Mouse (Mus musculus): Measurements from ENCODE around the gene Tatdn3. TPM values are rescaled to one million over a fixed set of nuclear protein-coding genes. Genes with fewer than 3 reads are reported as not detected.
A peak's percentile ranks its signal among the peaks of the same experiment; 100 is the strongest.
"Not testable (repeated sequence)": the region's sequence is repeated elsewhere in the genome, so short reads cannot be mapped to it uniquely, and the experiment has no call there.

Tatdn3 gene
- polyA plus RNA-seq, 1 experiment from 2014 or later = 12.0 TPM

GRCm38 (mm10) chr1:191025016-191026012, 37.4 kb downstream of the Tatdn3 start:
- Histone ChIP-seq H3K9ac (replicated peaks; ENCODE audit: low read length) (peak overlapping the region; percentile 85), H3K4me2 (ENCODE audit: low read depth, low read length) (peak overlapping the region; percentile 94), H3K27ac (replicated peaks; ENCODE audit: low read depth, low read length) (0 out of 2 replicates have a peak overlapping the region, but pooled peaks have one; percentile 53), H3K4me1 (ENCODE audit: control insufficient read depth, insufficient read depth, low read length) (no peaks in the 10 kb centered on the region), H3K4me3 (ENCODE audit: low read depth, low read length) (peak overlapping the region; percentile 76), H3K9me3 (replicated peaks; ENCODE audit: control insufficient read depth, low read length) (no peaks in the 10 kb centered on the region), H3K27me3 (ENCODE audit: control insufficient read depth, insufficient read depth, low read length) (no peaks in the 10 kb centered on the region), H3K36me3 (replicated peaks; ENCODE audit: control insufficient read depth, insufficient read depth, low read depth, low read length) (no peaks in the 10 kb centered on the region)
- peak; percentile 42 for DNase-seq (ENCODE audit: low spot score)
- 1% methylated on average over 69 of the region's 69 CpGs for WGBS
- peak; percentile 12; the same call in 1 of the 2 replicates for ATAC-seq (replicated peaks; ENCODE audit: insufficient number of reproducible peaks, low FRiP score, low TSS enrichment, low read depth)

DNA sequence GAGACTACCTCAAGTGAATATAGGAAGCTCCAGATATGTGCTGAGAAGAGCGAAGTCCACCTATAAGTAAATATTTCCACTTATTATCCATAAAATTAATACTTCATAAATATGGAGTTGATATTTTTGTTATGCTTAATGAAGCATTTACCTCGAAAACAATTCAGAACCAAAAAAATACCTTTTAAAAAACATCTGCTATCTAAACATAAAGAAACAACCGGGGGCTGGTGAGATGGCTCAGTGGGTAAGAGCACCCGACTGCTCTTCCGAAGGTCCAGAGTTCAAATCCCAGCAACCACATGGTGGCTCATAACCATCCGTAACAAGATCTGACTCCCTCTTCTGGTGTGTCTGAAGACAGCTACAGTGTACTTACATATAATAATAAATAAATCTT, 38.9 kb downstream of the Tatdn3 start:
- H3K4me3 ChIP-seq (ENCODE audit: low read depth, low read length); H3K4me2 ChIP-seq (ENCODE audit: low read depth, low read length); H3K9ac ChIP-seq (replicated peaks; ENCODE audit: low read length); ATAC-seq (replicated peaks; ENCODE audit: insufficient number of reproducible peaks, low FRiP score, low TSS enrichment, low read depth); H3K9me3 ChIP-seq (replicated peaks; ENCODE audit: control insufficient read depth, low read length); H3K36me3 ChIP-seq (replicated peaks; ENCODE audit: control insufficient read depth, insufficient read depth, low read depth, low read length); DNase-seq (ENCODE audit: low spot score); H3K27me3 ChIP-seq (ENCODE audit: control insufficient read depth, insufficient read depth, low read length); H3K4me1 ChIP-seq (ENCODE audit: control insufficient read depth, insufficient read depth, low read length); H3K27ac ChIP-seq (replicated peaks; ENCODE audit: low read depth, low read length): not testable (repeated sequence)
- 92% methylated on average over 5 of the region's 6 CpGs for WGBS

DNA sequence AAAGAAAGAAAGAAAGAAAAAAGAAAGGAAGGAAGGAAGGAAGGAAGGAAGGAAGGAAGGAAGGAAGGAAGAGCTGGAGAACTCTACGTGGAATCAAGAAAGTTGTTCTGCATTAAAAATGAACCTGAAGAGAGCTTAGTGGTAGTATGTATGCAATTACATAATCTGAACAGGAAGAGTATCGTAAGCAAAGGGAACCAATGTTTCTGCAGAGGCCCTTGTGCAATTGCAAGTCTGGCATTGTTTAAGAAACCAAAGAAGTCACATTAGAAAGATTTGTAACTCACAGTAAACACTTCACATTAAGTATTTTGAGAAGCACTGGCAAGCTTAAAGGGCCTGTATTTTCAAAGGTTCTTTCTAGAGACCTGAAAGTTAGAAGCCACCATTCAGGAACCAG, 39.6 kb downstream of the Tatdn3 start:
- Histone ChIP-seq H3K4me1 (ENCODE audit: control insufficient read depth, insufficient read depth, low read length) (no peaks in the 10 kb centered on the region), H3K27ac (replicated peaks; ENCODE audit: low read depth, low read length) (no peak overlapping the region), H3K27me3 (ENCODE audit: control insufficient read depth, insufficient read depth, low read length) (no peaks in the 10 kb centered on the region), H3K9ac (replicated peaks; ENCODE audit: low read length) (no peak overlapping the region), H3K4me2 (ENCODE audit: low read depth, low read length) (no peak overlapping the region), H3K4me3 (ENCODE audit: low read depth, low read length) (no peak overlapping the region), H3K9me3 (replicated peaks; ENCODE audit: control insufficient read depth, low read length) (no peaks in the 10 kb centered on the region), H3K36me3 (replicated peaks; ENCODE audit: control insufficient read depth, insufficient read depth, low read depth, low read length) (no peaks in the 10 kb centered on the region)
- ATAC-seq (replicated peaks; ENCODE audit: insufficient number of reproducible peaks, low FRiP score, low TSS enrichment, low read depth) (no peak), DNase-seq (ENCODE audit: low spot score) (no peak)
- WGBS = 79% methylated on average over 2 of the region's 2 CpGs

DNA sequence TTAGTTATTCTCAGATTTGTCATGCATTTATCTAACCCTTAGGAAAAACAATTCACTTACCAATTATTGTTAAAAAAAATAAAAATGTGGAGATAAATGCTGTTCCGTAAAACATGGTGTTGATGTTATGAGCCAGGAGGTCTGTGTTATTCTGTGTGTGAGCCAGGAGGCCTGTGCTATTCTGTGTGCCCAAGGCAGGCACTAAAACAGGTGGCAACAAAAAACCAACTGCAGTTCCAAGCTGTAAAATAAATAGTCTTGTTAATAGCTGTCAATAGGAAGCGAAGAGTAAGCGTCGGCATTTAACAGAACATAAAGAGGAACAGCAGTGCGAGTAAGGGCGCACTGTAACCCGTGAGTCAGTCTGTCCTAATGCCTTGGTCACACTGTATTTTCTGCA, 41.7 kb downstream of the Tatdn3 start:
- Histone ChIP-seq H3K27ac (replicated peaks; ENCODE audit: low read depth, low read length) (no peak overlapping the region), H3K4me3 (ENCODE audit: low read depth, low read length) (no peak overlapping the region), H3K9me3 (replicated peaks; ENCODE audit: control insufficient read depth, low read length) (no peaks in the 10 kb centered on the region), H3K4me2 (ENCODE audit: low read depth, low read length) (no peak overlapping the region), H3K4me1 (ENCODE audit: control insufficient read depth, insufficient read depth, low read length) (no peaks in the 10 kb centered on the region), H3K9ac (replicated peaks; ENCODE audit: low read length) (no peak overlapping the region), H3K27me3 (ENCODE audit: control insufficient read depth, insufficient read depth, low read length) (no peaks in the 10 kb centered on the region), H3K36me3 (replicated peaks; ENCODE audit: control insufficient read depth, insufficient read depth, low read depth, low read length) (no peaks in the 10 kb centered on the region)
- 88% methylated on average over 7 of the region's 7 CpGs for WGBS
- no peak for ATAC-seq (replicated peaks; ENCODE audit: insufficient number of reproducible peaks, low FRiP score, low TSS enrichment, low read depth)
- no peak for DNase-seq (ENCODE audit: low spot score)

GRCm38 (mm10) chr1:191020217-191020924, 42.4 kb downstream of the Tatdn3 start:
- no peaks in the 10 kb centered on the region for H3K27me3 ChIP-seq (ENCODE audit: control insufficient read depth, insufficient read depth, low read length)
- H3K36me3 ChIP-seq (replicated peaks; ENCODE audit: control insufficient read depth, insufficient read depth, low read depth, low read length) = no peaks in the 10 kb centered on the region
- DNase-seq (ENCODE audit: low spot score) (no peak), ATAC-seq (replicated peaks; ENCODE audit: insufficient number of reproducible peaks, low FRiP score, low TSS enrichment, low read depth) (no peak)
- H3K4me2 ChIP-seq (ENCODE audit: low read depth, low read length) = no peak overlapping the region
- no peak overlapping the region for H3K27ac ChIP-seq (replicated peaks; ENCODE audit: low read depth, low read length)
- H3K4me3 ChIP-seq (ENCODE audit: low read depth, low read length) = no peak overlapping the region
- no peak overlapping the region for H3K9ac ChIP-seq (replicated peaks; ENCODE audit: low read length)
- WGBS = 80% methylated on average over 3 of the region's 3 CpGs
- no peaks in the 10 kb centered on the region for H3K4me1 ChIP-seq (ENCODE audit: control insufficient read depth, insufficient read depth, low read length)
- H3K9me3 ChIP-seq (replicated peaks; ENCODE audit: control insufficient read depth, low read length) = no peaks in the 10 kb centered on the region

- H3K27ac ChIP-seq (replicated peaks; ENCODE audit: low read depth, low read length) = no peak overlapping the region
- 92% methylated on average over 5 of the region's 5 CpGs for WGBS
- no peak overlapping the region for H3K4me3 ChIP-seq (ENCODE audit: low read depth, low read length)
- no peak for DNase-seq (ENCODE audit: low spot score)
- H3K4me2 ChIP-seq (ENCODE audit: low read depth, low read length) = no peak overlapping the region
- H3K9me3 ChIP-seq (replicated peaks; ENCODE audit: control insufficient read depth, low read length) = no peaks in the 10 kb centered on the region
- no peak overlapping the region for H3K9ac ChIP-seq (replicated peaks; ENCODE audit: low read length)
- H3K27me3 ChIP-seq (ENCODE audit: control insufficient read depth, insufficient read depth, low read length) = no peaks in the 10 kb centered on the region
- no peak for ATAC-seq (replicated peaks; ENCODE audit: insufficient number of reproducible peaks, low FRiP score, low TSS enrichment, low read depth)
- no peaks in the 10 kb centered on the region for H3K36me3 ChIP-seq (replicated peaks; ENCODE audit: control insufficient read depth, insufficient read depth, low read depth, low read length)
- no peaks in the 10 kb centered on the region for H3K4me1 ChIP-seq (ENCODE audit: control insufficient read depth, insufficient read depth, low read length)
Observed at GRCm38 (mm10) chr1:191019803-191020202, 42.9 kb downstream of the Tatdn3 start.

DNA sequence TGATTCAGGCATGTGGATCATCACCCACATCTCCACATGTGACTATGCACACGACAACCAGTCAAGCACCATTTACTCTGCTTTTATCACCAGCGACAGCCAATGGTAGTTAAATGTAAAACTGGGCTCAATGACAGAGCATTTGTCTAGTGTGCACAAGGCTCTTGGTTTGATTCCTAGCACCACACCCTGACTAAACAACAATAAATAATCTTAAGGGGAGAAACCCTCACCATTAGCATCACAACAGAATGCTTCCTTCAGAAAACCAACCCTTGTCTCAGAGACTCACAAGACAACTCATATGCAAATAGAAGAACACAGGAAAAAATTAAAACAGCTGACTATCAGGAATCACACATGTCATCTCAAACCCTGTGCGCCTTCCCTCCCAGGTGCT, 48.5 kb downstream of the Tatdn3 start:
- no peaks in the 10 kb centered on the region for H3K4me1 ChIP-seq (ENCODE audit: control insufficient read depth, insufficient read depth, low read length)
- DNase-seq (ENCODE audit: low spot score) (no peak), ATAC-seq (replicated peaks; ENCODE audit: insufficient number of reproducible peaks, low FRiP score, low TSS enrichment, low read depth) (no peak)
- no peaks in the 10 kb centered on the region for H3K9me3 ChIP-seq (replicated peaks; ENCODE audit: control insufficient read depth, low read length)
- no peaks in the 10 kb centered on the region for H3K27me3 ChIP-seq (ENCODE audit: control insufficient read depth, insufficient read depth, low read length)
- no peak overlapping the region for H3K27ac ChIP-seq (replicated peaks; ENCODE audit: low read depth, low read length)
- H3K4me2 ChIP-seq (ENCODE audit: low read depth, low read length) = no peak overlapping the region
- no peaks in the 10 kb centered on the region; the same call in 1 of the 2 replicates for H3K36me3 ChIP-seq (replicated peaks; ENCODE audit: control insufficient read depth, insufficient read depth, low read depth, low read length)
- 90% methylated on average over 3 of the region's 3 CpGs for WGBS
- H3K4me3 ChIP-seq (ENCODE audit: low read depth, low read length) = no peak overlapping the region
- no peak overlapping the region for H3K9ac ChIP-seq (replicated peaks; ENCODE audit: low read length)

DNA sequence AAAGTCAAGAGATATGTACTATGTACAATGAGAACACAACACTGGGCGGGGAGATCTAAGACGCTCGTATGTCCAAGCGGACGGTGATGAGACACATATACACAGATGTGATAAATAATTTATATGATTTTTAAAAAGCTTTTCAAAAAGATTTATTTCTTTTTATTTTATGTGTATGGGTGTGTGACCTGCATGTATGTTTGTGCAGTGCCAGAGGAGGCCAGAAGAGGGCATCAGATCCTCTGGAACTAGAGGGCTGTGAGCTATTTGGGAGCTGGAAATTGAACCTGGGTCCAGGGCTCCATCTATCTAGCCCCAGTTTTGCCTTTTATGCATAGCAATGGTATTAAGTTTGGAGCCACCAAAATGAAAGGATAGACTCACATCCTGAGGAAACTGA, 54.0 kb downstream of the Tatdn3 start:
- WGBS = 97% methylated on average over 5 of the region's 5 CpGs
- Histone ChIP-seq H3K36me3 (replicated peaks; ENCODE audit: control insufficient read depth, insufficient read depth, low read depth, low read length) (no peaks in the 10 kb centered on the region; the same call in 1 of the 2 replicates), H3K4me1 (ENCODE audit: control insufficient read depth, insufficient read depth, low read length) (no peaks in the 10 kb centered on the region), H3K4me2 (ENCODE audit: low read depth, low read length) (no peak overlapping the region), H3K9ac (replicated peaks; ENCODE audit: low read length) (no peak overlapping the region), H3K9me3 (replicated peaks; ENCODE audit: control insufficient read depth, low read length) (no peaks in the 10 kb centered on the region), H3K27ac (replicated peaks; ENCODE audit: low read depth, low read length) (no peak overlapping the region), H3K4me3 (ENCODE audit: low read depth, low read length) (no peak overlapping the region), H3K27me3 (ENCODE audit: control insufficient read depth, insufficient read depth, low read length) (no peaks in the 10 kb centered on the region)
- DNase-seq (ENCODE audit: low spot score) (no peak), ATAC-seq (replicated peaks; ENCODE audit: insufficient number of reproducible peaks, low FRiP score, low TSS enrichment, low read depth) (no peak)
